Mouse (Mus musculus): ENCODE results near the gene Tspan9.

DNA sequence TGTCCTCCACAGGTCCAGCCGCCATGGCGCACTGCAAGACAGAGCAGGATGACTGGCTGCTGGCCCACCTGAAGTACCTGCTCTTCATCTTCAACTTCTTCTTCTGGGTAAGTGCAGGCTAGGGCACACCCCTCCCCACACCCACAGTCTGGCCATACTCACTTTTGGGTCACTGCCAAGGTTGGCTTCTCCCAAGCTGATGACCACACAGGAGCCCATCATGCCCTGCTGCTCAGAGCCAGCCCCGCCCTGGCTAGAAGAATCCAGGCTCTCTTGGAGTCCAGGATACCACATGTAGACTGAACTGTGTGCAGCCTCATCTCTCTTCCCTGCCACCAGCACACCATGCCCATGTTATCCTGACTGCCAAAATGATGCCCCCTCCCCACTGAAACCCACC, 230.5 kb downstream of the Tspan9 start:
- TF ChIP-seq CTCF (IDR thresholded peaks at IDR 0.05; ENCODE audit: low read depth) = no peak
- no peak for TF ChIP-seq EP300 (IDR thresholded peaks at IDR 0.05; ENCODE audit: low read depth)
